Mouse (Mus musculus) kidney, adult 2 months (tissue): ENCODE results near the gene Nr1h3. TPM values are rescaled to one million over a fixed set of nuclear protein-coding genes. Genes with fewer than 3 reads are reported as not detected.

Experiments
- DNase-seq: peaks from one replicate; pipeline ENCODE4 v3.0.0; 2021
- H3K27ac ChIP-seq: fragments of 200-500 bp; 2 replicates; pipeline ENCODE4 v1.5.1; 2012; ENCODE audit warnings: low read depth, low read length, control low read depth, inconsistent platforms; ENCODE audit not compliant: insufficient read depth
- H3K27me3 ChIP-seq: fragments of 200-500 bp; replicated peaks from 2 replicates; pipeline ENCODE4 v1.6.1; 2012; ENCODE audit warnings: mild to moderate bottlenecking, moderate library complexity, low read length, inconsistent platforms; ENCODE audit not compliant: control insufficient read depth, insufficient read depth
- H3K36me3 ChIP-seq: fragments of 200-500 bp; 2 replicates; pipeline ENCODE4 v1.6.1; 2012; ENCODE audit warnings: mild to moderate bottlenecking, moderate library complexity, low read length, inconsistent platforms; ENCODE audit not compliant: control insufficient read depth, insufficient read depth
- H3K4me1 ChIP-seq: fragments of 200-500 bp; 2 replicates; pipeline ENCODE4 v1.6.1; 2011; ENCODE audit warnings: low read length; ENCODE audit not compliant: control insufficient read depth, insufficient read depth
- H3K4me3 ChIP-seq: fragments of 200-500 bp; 2 replicates; pipeline ENCODE4 v1.5.1; 2011; ENCODE audit warnings: mild to moderate bottlenecking, low read depth, low read length, control low read depth; ENCODE audit not compliant: insufficient read depth
- CTCF ChIP-seq: fragments of 200-500 bp; conservative IDR thresholded peaks from 2 replicates; pipeline ENCODE4 v1.5.1; 2011; ENCODE audit warnings: low read depth, mild to moderate bottlenecking, control low read depth, low read length, moderate library complexity, mixed read lengths; ENCODE audit not compliant: insufficient read depth, insufficient read length
- POLR2A ChIP-seq: fragments of 200-500 bp; IDR thresholded peaks from one replicate; pipeline ENCODE4 v1.6.1; 2011; ENCODE audit warnings: low read depth, low read length, control low read depth
- WGBS: fragments of 180-500 bp; shearing (Covaris S2); methylation state at CpG from one replicate; pipeline ENCODE4 v1.1.7; 2018; 5-methylcytosine and 5-hydroxymethylcytosine counted together
- polyA plus RNA-seq: library from polyadenylated mRNA; depleted of rRNA; stranded (reverse); fragments of >200 nt; gene quantifications from 2 replicates; pipeline ENCODE4 v1.2.3, GENCODE M21; 2012

Gene Nr1h3
- polyA plus RNA-seq, 1 experiment, result 92.2 TPM

- Histone ChIP-seq H3K4me3 (peak within 1 kb of the TSS; percentile 63), H3K27ac (peak within 1 kb of the TSS; percentile 78), H3K27me3 (no peaks in the 10 kb centered on the region), H3K4me1 (peaks cover 6% of the 10 kb centered on the region; the same call in 1 of the 2 replicates), H3K36me3 (no peaks in the 10 kb centered on the region)
- TF ChIP-seq POLR2A (no peak), CTCF (no peak)
- DNase-seq, result peak; percentile 96
- WGBS, result 2% methylated on average over 48 of the region's 48 CpGs
Measured at GRCm38 (mm10) chr2:91236601-91237510, 34.2 kb upstream of the Nr1h3 start, which contains the start of gene Ddb2. Gene Ddb2, minus strand, starts transcription at chr2:91236982.

DNA sequence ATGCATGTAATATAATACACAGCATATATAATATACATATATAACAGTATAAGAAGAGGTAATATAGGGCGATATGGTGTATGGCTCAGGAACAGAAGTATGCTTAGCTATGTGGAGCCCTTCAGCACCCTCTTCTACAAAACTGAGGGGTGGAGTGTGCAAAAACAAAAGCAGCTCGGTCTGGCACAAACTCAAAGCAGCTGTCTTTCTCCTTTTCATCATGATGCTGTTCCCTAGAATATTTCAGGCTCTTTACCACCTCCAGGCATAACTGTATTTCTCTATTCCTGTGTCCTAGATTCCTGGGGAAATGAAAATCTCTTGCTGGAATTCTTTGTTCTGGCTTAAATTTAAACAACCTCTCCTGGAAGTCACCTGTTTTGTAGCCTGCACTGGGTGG, 27.1 kb upstream of the Nr1h3 start:
- H3K4me3 ChIP-seq, result no peak overlapping the region
- H3K36me3 ChIP-seq, result no peaks in the 10 kb centered on the region; the same call in 1 of the 2 replicates
- DNase-seq, result no peak
- WGBS, result 86% methylated on average over 2 of the region's 2 CpGs
- TF ChIP-seq CTCF, result no peak
- no peak overlapping the region for H3K27ac ChIP-seq
- H3K4me1 ChIP-seq, result no peaks in the 10 kb centered on the region
- H3K27me3 ChIP-seq, result no peaks in the 10 kb centered on the region

DNA sequence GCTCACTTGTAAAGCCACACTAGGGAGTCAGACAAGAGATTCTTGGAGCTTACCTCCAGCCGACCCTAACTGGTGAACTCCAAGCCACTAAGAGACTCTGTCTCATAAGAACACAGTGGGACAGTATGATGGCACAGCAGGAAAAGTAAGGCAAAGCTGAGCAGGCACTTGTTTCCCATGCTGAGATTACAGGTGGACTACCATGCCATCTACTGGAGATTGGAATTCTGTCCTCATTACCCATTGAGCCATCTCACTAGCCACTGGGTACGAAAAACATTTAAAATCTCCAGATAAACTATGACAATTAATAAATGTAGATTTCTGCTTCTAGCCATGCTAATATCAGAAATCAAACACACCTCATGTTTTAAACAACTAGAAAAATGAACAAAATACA, 21.0 kb upstream of the Nr1h3 start:
- Histone ChIP-seq H3K4me3 (no peak overlapping the region), H3K27ac (no peak overlapping the region), H3K36me3 (no peaks in the 10 kb centered on the region; the same call in 1 of the 2 replicates), H3K4me1 (no peaks in the 10 kb centered on the region), H3K27me3 (no peaks in the 10 kb centered on the region)
- TF ChIP-seq CTCF (peak; percentile 36), POLR2A (no peak)
- peak; percentile 27 for DNase-seq
- 79% methylated on average over 2 of the region's 2 CpGs for WGBS

DNA sequence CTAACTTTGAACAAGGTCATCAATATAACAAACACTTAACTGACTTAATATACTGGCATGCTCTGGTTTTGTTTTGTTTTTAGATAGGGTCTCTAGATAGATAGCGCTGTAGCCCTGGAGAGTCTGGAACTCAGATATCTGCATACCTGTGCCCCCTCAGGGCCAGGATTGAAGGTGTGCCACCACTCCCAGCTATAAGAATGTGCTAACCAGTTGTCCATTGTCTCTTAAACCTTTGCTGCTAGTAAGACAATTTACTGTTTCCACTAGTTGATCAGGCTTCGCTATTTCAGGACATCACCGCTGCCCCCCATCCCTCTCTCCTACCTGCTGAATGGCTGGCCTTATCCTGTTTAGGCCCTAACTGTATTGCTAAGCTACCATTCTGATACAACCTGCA, 17.9 kb upstream of the Nr1h3 start:
- TF ChIP-seq CTCF (no peak), POLR2A (no peak)
- H3K4me1 ChIP-seq, result no peaks in the 10 kb centered on the region
- WGBS, result 96% methylated on average over 3 of the region's 3 CpGs
- no peak for DNase-seq
- H3K27ac ChIP-seq, result no peak overlapping the region
- no peaks in the 10 kb centered on the region for H3K27me3 ChIP-seq
- no peaks in the 10 kb centered on the region; the same call in 1 of the 2 replicates for H3K36me3 ChIP-seq
- H3K4me3 ChIP-seq, result no peak overlapping the region

DNA sequence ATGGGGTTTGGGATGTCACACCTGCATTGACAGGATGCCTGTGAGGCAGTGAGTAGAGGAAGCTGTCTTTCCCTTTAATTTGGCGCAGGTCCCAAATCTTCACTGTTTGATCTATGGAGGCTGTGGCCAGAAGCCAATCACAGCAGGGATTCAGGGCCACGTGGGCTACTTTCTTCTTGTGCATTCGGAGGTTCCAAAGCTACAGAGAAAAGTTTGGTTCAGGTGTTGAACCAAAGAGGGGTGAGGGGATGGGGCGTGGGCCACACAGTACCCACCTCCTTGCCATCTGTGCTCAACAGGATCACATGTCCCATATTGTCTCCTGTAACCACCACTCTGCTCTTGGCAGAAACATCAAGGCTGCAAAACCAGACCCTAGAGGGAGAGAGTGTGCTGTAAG, 14.4 kb upstream of the Nr1h3 start:
- peaks cover 1% of the 10 kb centered on the region for H3K36me3 ChIP-seq
- TF ChIP-seq POLR2A (no peak), CTCF (no peak)
- no peak overlapping the region for H3K27ac ChIP-seq
- no peaks in the 10 kb centered on the region for H3K27me3 ChIP-seq
- no peak overlapping the region for H3K4me3 ChIP-seq
- no peak for DNase-seq
- H3K4me1 ChIP-seq, result no peaks in the 10 kb centered on the region
- 56% methylated on average over 4 of the region's 4 CpGs for WGBS

- no peak for DNase-seq
- Histone ChIP-seq H3K36me3 (peaks cover 15% of the 10 kb centered on the region), H3K27me3 (no peaks in the 10 kb centered on the region), H3K4me3 (no peak overlapping the region), H3K4me1 (no peaks in the 10 kb centered on the region), H3K27ac (no peak overlapping the region)
- no peak for TF ChIP-seq CTCF
- no peak for TF ChIP-seq POLR2A
Measured at GRCm38 (mm10) chr2:91213311-91213710, 10.7 kb upstream of the Nr1h3 start.

DNA sequence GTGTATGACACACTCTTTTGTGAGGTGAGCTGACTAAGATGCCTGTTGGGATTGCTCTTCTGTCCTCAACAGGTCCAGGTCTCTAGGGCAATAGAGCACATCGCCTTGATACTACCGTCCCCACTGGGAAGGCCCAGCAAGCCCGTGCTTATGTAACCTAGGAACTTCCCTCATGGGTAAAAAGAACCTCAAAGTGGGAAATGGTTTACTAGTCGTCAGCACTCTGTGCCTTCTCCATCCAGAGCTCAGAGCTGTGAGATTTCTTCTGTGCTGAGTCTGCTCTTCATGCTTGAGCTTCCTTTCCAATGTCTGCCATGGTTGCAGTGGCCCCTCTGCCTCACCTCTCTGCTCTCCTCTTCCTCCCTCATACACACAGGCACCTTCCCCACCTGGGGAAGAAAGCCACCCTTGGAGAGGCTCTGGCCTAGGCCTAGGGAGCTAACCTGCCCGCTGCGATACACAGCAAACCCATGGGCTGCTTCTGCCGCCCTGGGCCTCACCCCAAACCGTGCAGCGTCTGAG, 3.7 kb upstream of the Nr1h3 start:
- 90% methylated on average over 9 of the region's 9 CpGs for WGBS
- Histone ChIP-seq H3K36me3 (peaks cover 19% of the 10 kb centered on the region), H3K27me3 (no peaks in the 10 kb centered on the region), H3K27ac (no peak overlapping the region), H3K4me3 (no peak overlapping the region), H3K4me1 (peaks cover 6% of the 10 kb centered on the region; the same call in 1 of the 2 replicates)
- TF ChIP-seq CTCF, result no peak
- no peak for TF ChIP-seq POLR2A
- DNase-seq, result no peak
